Mouse (Mus musculus): ENCODE data around the gene Majin.

DNA sequence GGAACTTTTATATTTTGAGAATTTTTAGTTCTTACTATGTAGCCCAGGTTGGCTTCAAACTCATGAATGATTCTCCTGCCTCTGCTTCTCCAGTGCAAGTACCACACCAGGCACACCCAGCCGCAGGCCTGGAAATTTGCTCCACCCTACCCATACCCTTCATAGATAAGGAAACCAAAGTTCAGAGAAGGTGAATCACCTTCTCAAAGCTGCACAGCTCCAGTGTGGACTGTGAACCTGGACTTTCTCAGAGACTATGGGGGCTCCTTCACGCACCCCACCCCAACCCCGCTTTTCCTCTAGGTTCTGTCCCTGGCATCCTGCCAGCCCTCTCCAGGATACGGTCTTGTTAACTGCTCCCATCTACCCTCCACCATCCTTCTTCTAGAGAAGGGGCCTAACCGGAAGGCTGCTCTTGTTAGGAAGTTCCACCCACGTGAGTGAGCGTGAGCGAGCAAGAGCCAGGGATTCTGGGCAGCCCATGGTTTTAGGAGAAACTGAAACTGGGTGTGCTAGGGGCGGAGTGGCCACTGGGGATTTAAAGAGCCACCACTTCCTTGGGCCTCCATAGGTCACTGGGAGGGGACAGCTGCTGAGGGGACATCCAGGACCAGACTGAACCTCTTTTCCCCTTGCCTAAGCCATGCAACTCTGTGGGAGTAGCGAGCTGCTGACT lies 20.2 kb upstream of the Majin start:
- no peak for TF ChIP-seq CTCF (IDR thresholded peaks at IDR 0.05; ENCODE audit: low read depth, low read length)
- no peak for TF ChIP-seq POLR2A (IDR thresholded peaks at IDR 0.05; ENCODE audit: extremely low read depth, insufficient read depth, low read length)

Measured in liver, adult 2 months (tissue).